Mouse (Mus musculus): ENCODE results near the gene Prkra. TPM values are rescaled to one million over a fixed set of nuclear protein-coding genes. Genes with fewer than 3 reads are reported as not detected.

Gene Prkra
- total RNA-seq, 2 experiments from 2014 or later = 14.5 to 29.5 TPM

- no peak for ATAC-seq (ENCODE audit: poor library complexity, severe bottlenecking)
Measured at GRCm38 (mm10) chr2:76586906-76587305, 60.9 kb downstream of the Prkra start.

- no peak for ATAC-seq (ENCODE audit: poor library complexity, severe bottlenecking)
Measured at GRCm38 (mm10) chr2:76585090-76585489, 62.7 kb downstream of the Prkra start.

Other genes starting within 250 kb of the Prkra start
- not detected in 2 replicates for gene Osbpl6, start 241.5 kb downstream of the Prkra start, total RNA-seq (2015)
- gene Osbpl6, start 241.5 kb downstream of the Prkra start, total RNA-seq (2017) = 0.07 TPM in 1 of 2 replicates, not detected in the other
- gene Pjvk, start 461 bp upstream of the Prkra start, total RNA-seq (2015) = 0.14 TPM in 1 of 2 replicates, not detected in the other
- 0.40 and 1.6 TPM in 2 replicates for gene Pjvk, start 461 bp upstream of the Prkra start, total RNA-seq (2017)
- gene Fkbp7, start 25.1 kb upstream of the Prkra start, total RNA-seq (2015) = 12.3 and 13.2 TPM in 2 replicates
- 7.0 and 8.1 TPM in 2 replicates for gene Fkbp7, start 25.1 kb upstream of the Prkra start, total RNA-seq (2017)
- gene Plekha3, start 27.3 kb upstream of the Prkra start, total RNA-seq (2015) = 29.7 and 33.4 TPM in 2 replicates
- gene Plekha3, start 27.3 kb upstream of the Prkra start, total RNA-seq (2017) = 16.3 and 20.3 TPM in 2 replicates